Mouse (Mus musculus) embryo, embryonic 10 days (tissue): ENCODE measurements around the gene Grid2ip.

Experiments used
- DNase-seq: peaks from one replicate; pipeline ENCODE4 v3.0.0-alpha.2; 2015; ENCODE audit warnings: low spot score

Grid2ip gene

DNA sequence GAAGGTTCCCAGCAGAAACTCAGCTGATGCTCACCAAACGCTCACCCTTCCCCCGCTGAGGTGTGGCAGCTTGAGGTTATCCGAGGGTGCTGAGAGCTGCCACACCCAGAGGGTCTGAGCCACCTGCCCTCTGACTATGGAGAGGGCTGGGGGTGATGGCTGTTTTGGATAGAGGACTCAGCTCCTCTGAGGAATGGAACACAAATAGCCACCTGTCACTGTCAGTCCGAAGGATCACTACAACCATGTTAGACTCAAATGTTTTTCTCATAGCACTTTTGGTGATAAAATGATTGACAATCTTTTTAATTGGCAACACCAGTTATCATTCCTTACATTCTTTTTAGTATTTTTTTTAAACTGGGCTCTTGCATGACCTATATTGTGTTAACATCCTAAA lies 64.3 kb downstream of the Grid2ip start:
- DNase-seq: no peak

DNA sequence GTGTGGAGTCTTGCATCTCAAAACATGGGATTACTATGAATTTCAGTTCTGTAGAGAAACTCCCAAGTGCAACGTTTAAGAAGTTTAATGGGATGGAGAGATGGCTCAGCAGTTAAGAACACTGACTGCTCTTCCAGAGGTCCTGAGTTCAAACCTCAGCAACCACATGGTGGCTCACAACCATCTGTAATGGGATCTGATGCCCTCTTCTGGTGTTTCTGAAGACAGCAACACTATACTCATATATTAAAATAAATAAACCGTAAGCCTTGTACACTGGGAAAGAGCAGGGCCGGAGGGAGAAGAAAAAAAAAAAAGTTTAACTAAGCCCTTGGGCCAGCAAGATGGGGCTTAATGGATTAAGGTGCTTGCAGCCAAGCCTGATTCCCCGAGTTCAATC lies 65.9 kb downstream of the Grid2ip start:
- DNase-seq: no peak

- DNase-seq: peak; percentile 64
These were observed 66.9 kb downstream of the Grid2ip start for GRCm38 (mm10) chr5:143423899-143424519.

- DNase-seq: peak; percentile 91
These were observed 77.3 kb downstream of the Grid2ip start for GRCm38 (mm10) chr5:143434421-143434820.

GRCm38 (mm10) chr5:143441298-143441697 lies 84.2 kb downstream of the Grid2ip start:
- DNase-seq: no peak

DNA sequence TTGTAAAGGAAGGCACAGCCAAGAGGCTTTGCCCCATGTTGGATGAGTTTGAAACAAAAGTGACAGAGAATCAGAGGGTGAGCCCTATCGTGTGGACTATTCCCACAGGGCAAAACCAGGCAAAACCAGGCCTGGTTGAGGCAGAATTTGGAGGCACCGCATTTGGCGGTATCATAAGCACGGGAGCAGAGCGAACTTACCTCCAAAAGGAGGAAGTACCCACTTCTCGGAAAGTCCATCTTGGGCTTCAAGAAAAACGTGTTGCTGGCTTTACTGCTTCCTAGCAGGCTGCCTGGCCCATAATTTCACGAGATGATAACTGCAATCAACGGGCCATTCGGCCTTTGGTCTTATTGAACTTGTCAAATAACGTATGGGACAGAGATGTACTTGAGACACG lies 84.6 kb downstream of the Grid2ip start:
- DNase-seq: no peak
